Mouse (Mus musculus): Measurements from ENCODE around the gene Cdc14a.

Gene Cdc14a

GRCm38 (mm10) chr3:116327001-116327615, 96.7 kb downstream of the Cdc14a start:
- ChIA-PET CTCF (interaction anchor here (0.5 to 3.2 kb wide), 36 partner anchors 9 to 667 kb away, joined by 3 to 25 read pairs (median 4); partner anchors contain the start of genes Dbt (in 2 of the 4), Cdc14a (in 1 of the 4) and Rtca (in 1 of the 4)), POLR2A (interaction anchor here in 3 of 4 experiments (0.5 to 2.6 kb wide), 20 partner anchors 9 to 720 kb away, joined by 3 to 9 read pairs (median 3); partner anchors contain the start of genes Cdc14a (in 1 of the 3) and Extl2 (in 1 of the 3))

GRCm38 (mm10) chr3:116325501-116325900, 98.3 kb downstream of the Cdc14a start:
- CTCF ChIA-PET: interaction anchor here in 2 of 4 experiments (0.6 to 1.4 kb wide), 3 partner anchors 55 to 423 kb away, joined by 3 to 9 read pairs (median 6); no protein-coding TSS in a partner anchor
- POLR2A ChIA-PET: interaction anchor here in 1 of 4 experiments (0.6 to 2.6 kb wide), 7 partner anchors 9 to 651 kb away, joined by 3 to 9 read pairs (median 4); partner anchors contain the start of gene Cdc14a

GRCm38 (mm10) chr3:116319696-116320095, 104.1 kb downstream of the Cdc14a start:
- CTCF ChIA-PET: interaction anchor here in 2 of 4 experiments (0.6 kb wide), 2 partner anchors 790 to 944 kb away, joined by 3 read pairs; no protein-coding TSS in a partner anchor
- POLR2A ChIA-PET: no interaction called here

- POLR2A ChIA-PET: interaction anchor here in 1 of 4 experiments (0.8 to 1.1 kb wide), 2 partner anchors 30 to 42 kb away, joined by 3 to 4 read pairs; no protein-coding TSS in a partner anchor
Observed at GRCm38 (mm10) chr3:116311838-116312237, 112.0 kb downstream of the Cdc14a start.

GRCm38 (mm10) chr3:116311173-116311572, 112.7 kb downstream of the Cdc14a start:
- ChIA-PET CTCF (no interaction called here), POLR2A (interaction anchor here in 2 of 4 experiments (0.6 to 1.1 kb wide), 4 partner anchors 18 to 206 kb away, joined by 3 to 4 read pairs (median 3); no protein-coding TSS in a partner anchor)

More at GRCm38 (mm10) chr3:116311838-116312237, 112.0 kb downstream of the Cdc14a start:
- CTCF ChIA-PET: no interaction called here

- ChIA-PET CTCF (no interaction called here), POLR2A (interaction anchor here in 1 of 4 experiments (1.0 kb wide), 1 partner anchor 18 kb away, joined by 3 read pairs; no protein-coding TSS in a partner anchor)
Observed at GRCm38 (mm10) chr3:116310672-116311071, 113.2 kb downstream of the Cdc14a start.

DNA sequence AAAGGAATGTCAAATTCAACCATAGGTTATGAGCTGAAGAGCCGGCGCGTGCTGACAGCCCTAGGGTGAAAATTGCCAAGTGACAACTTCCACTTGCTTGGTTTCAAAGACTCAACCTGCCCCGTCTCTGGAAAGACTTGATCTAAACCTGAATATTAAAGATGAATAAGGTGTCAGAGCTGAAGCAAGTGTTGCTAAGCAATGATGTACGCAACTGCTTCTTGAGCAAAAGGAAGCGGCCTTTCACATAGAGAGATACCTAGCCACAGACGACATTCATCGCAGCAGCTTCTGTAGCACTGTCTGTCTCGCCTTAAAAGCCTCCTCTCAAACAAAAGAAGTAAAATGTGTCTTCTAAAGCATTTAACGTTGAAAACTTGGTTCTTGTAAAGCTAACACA, 113.8 kb downstream of the Cdc14a start:
- ChIA-PET POLR2A (interaction anchor here in 1 of 4 experiments (0.7 to 1.0 kb wide), 2 partner anchors 17 to 42 kb away, joined by 3 read pairs; no protein-coding TSS in a partner anchor), CTCF (no interaction called here)

DNA sequence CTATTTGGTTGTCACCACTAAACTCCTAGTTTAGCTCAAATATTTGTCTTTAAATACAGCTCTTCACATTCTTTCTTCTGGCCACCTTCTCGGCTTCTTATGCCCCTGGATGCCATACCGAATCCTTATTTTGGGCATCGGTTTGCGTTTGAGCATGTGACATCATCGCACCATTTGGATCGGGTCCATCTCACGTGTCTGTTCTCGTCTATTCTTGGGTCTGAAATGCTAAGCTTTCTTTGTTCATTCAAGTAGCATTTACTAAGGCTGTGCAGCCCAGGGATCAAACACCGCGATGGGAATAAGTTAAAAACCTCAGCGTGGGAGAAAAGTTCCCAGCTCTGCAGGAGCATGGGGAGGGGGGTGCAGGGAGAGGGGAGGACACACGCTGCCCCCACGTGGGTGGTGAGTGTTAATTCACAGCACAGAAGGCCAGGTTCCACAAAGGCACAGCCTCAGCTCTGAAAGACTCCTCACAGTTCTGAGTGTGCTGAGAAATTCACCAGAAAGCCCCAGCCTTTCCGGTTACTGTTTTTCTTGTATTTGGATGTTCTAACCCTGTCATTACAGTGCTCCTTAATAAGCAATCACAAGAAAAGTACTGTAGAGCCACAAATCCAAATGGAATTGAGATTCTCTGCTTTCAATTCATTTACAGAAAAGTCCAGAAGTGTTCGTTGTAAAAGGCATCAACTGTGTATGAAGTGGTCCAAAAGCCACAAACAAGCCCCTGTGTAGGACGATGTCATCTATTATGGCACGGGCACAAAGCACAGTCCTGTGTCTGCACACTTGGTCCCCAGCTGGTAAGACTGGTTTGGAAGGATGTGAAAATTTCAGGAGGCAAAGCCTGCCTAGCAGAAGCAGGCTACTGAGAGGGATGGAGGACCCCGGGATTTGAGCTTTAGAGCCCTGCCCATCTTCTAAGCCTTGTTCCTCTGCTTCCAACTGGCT, 118.8 kb downstream of the Cdc14a start:
- CTCF ChIA-PET: interaction anchor here in 1 of 4 experiments (1.2 kb wide), 1 partner anchor 27 kb away, joined by 3 read pairs; no protein-coding TSS in a partner anchor

GRCm38 (mm10) chr3:116302581-116302980, 121.3 kb downstream of the Cdc14a start:
- POLR2A ChIA-PET: interaction anchor here in 1 of 4 experiments (0.9 kb wide), 1 partner anchor 18 kb away, joined by 3 read pairs; no protein-coding TSS in a partner anchor
- CTCF ChIA-PET: interaction anchor here in 1 of 4 experiments (1.5 kb wide), 1 partner anchor 38 kb away, joined by 3 read pairs; no protein-coding TSS in a partner anchor

More for the DNA sequence above, 118.8 kb downstream of the Cdc14a start:
- POLR2A ChIA-PET: interaction anchor here in 1 of 4 experiments (0.6 to 1.0 kb wide), 4 partner anchors 8 to 225 kb away, joined by 3 to 4 read pairs (median 3); no protein-coding TSS in a partner anchor

DNA sequence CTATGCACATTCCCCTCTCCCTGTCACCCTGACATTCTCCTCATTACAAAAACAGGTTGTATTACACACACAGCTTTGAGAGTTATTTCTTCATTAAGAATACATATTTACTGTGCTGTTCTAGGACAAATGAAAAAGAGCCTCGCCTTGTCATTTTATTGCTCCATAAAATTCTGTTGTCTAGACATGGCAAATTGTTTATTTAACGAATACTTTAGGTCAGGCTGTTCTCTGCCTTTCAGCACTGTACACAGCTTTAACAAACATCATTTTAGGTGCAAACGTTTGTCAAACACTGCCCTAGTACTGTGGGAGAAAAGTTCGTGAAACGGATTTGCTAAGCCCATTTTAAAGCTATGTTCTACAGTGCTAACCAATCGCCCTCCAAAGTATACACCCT, 122.1 kb downstream of the Cdc14a start:
- CTCF ChIA-PET: interaction anchor here in 2 of 4 experiments (0.7 to 1.5 kb wide), 2 partner anchors 39 to 506 kb away, joined by 3 read pairs; no protein-coding TSS in a partner anchor
- POLR2A ChIA-PET: interaction anchor here in 1 of 4 experiments (0.9 kb wide), 1 partner anchor 17 kb away, joined by 3 read pairs; no protein-coding TSS in a partner anchor

GRCm38 (mm10) chr3:116298727-116299126, 125.1 kb downstream of the Cdc14a start:
- ChIA-PET POLR2A (no interaction called here), CTCF (no interaction called here)

DNA sequence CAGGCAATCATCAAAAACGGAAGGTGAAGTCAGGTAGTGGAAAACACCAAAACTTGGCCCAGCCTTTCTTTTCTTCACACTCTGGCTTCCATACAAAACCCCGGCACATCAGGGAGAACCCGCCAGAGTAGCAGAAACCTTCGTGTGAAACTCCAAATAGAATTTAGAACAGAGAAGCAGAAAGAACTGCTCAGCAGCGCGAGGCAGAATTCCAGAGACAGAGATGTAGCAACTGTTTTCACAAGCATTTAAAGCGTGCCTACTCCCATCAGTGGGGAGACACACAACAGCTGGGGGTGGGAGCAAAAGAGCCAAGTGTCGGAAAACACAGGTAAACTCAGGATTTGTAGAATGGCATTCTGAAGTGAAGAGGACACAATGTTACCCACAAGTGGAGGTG, 125.8 kb downstream of the Cdc14a start:
- ChIA-PET CTCF (no interaction called here), POLR2A (no interaction called here)

GRCm38 (mm10) chr3:116297170-116297569, 126.7 kb downstream of the Cdc14a start:
- ChIA-PET POLR2A (no interaction called here), CTCF (no interaction called here)

DNA sequence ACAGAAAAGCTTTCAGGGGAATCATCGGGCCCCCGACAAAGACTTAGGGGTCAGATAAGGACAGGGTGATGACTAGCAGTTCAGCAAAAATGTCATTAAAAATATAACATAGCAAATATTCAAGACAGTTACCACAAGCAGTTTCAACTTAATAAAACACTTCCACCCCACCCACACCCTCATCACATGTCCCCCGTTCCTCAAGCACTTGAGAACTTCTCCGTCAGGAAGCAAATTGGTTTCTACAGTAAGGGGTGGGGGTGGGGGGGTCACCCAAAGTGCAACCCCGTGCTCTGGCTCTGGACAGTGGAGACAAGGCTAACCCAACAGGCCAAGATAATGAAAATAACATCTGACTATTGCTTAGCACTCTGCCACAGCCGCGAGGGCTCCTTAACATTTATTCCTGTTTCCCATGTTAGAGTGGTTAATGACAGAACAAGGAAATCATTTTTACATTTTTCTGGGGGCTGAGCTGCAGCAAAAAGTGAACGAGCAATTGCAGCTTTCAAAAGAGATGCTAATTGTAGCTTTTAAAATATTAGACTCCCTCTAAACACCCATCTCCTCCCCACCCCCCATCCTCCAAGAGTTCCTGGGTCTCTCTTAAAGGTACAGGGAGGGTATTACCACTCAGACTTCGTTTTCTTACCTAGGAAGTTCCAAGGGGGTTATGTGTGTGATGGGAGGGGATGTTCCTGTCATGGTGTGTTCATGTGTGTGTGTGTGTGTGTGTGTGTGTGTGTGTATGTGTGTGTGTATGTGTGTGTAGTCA, 133.6 kb downstream of the Cdc14a start:
- ChIA-PET POLR2A (no interaction called here), CTCF (no interaction called here)

GRCm38 (mm10) chr3:116288833-116289232, 135.0 kb downstream of the Cdc14a start:
- ChIA-PET POLR2A (interaction anchor here in 1 of 4 experiments (0.5 kb wide), 1 partner anchor 331 kb away, joined by 3 read pairs; no protein-coding TSS in a partner anchor), CTCF (no interaction called here)

DNA sequence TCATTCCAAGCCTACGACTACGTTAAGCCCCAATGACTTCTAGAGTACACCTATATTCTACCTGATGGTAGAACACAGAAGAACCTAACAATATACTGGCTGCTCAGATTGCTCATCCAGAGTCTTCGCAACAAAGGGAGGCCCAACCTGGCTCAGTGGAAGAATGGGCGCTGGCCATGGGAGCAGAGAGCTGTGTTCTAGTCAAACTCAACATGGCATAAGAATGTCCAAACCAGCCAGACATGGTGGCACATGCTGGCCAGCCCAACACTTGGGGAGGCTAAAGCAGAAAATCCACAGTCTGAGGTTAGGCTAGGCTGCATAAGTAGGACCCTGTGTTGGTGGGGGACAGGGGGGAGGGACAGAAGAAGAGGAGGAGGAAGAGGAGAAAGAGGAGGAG, 139.1 kb downstream of the Cdc14a start:
- ChIA-PET CTCF (no interaction called here), POLR2A (interaction anchor here in 1 of 4 experiments (0.7 to 1.0 kb wide), 2 partner anchors 9 to 17 kb away, joined by 3 read pairs; no protein-coding TSS in a partner anchor)

DNA sequence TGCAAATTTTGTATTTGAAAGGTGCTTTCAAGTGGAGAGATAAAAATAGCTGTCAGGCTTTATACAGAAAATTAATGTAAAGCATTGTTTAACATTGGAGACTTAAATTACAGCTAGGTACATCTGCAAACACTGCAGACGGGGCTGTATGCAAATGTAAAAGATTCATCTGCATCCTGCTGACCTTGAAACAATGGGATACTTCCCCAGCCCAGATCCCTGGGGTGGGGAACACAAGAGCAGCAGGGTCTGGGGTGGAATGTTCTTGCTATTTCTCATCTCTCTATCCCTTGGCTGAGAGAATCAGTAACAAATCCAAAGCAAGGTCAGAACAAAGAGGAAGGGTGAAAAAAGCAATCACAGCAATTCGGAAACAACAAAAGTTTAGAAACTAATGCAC, 139.8 kb downstream of the Cdc14a start:
- POLR2A ChIA-PET: interaction anchor here in 1 of 4 experiments (0.6 kb wide), 1 partner anchor 234 kb away, joined by 9 read pairs; no protein-coding TSS in a partner anchor
- CTCF ChIA-PET: no interaction called here

GRCm38 (mm10) chr3:116281663-116282062, 142.2 kb downstream of the Cdc14a start:
- ChIA-PET CTCF (no interaction called here), POLR2A (interaction anchor here in 2 of 4 experiments (0.6 to 1.0 kb wide), 2 partner anchors 30 to 1466 kb away, joined by 3 read pairs; no protein-coding TSS in a partner anchor)

Data from embryonic stem cell, embryonic (primary cell).